Mouse (Mus musculus) hindbrain, postnatal 0 days (tissue): ENCODE results near the gene Sept9. TPM values are rescaled to one million over a fixed set of nuclear protein-coding genes. Genes with fewer than 3 reads are reported as not detected.

Experiments
- ATAC-seq: fragments of 200-750 bp; cut with Nextera tagmentation; 2 replicates; pipeline ENCODE4 v1.8.0; 2017; ENCODE audit warnings: mild to moderate bottlenecking, moderate TSS enrichment, moderate library complexity
- DNase-seq: peaks from one replicate; pipeline ENCODE4 v3.0.0-alpha.2; 2015; ENCODE audit warnings: low spot score
- H3K27ac ChIP-seq: fragments of 300-500 bp; sonication (generic); 2 replicates; pipeline ENCODE4 v1.5.1; 2014; ENCODE audit warnings: mild to moderate bottlenecking
- H3K27me3 ChIP-seq: fragments of 300-500 bp; sonication (generic); 2 replicates; pipeline ENCODE4 v1.6.1; 2014; ENCODE audit warnings: low read length, mixed read lengths; ENCODE audit not compliant: insufficient read depth
- H3K36me3 ChIP-seq: fragments of 300-500 bp; sonication (generic); 2 replicates; pipeline ENCODE4 v1.6.1; 2014; ENCODE audit warnings: low read length, mixed read lengths; ENCODE audit not compliant: insufficient read depth
- H3K4me1 ChIP-seq: fragments of 300-500 bp; sonication (generic); 2 replicates; pipeline ENCODE4 v1.6.1; 2014; ENCODE audit warnings: antibody characterized with exemption, low read length, mixed read lengths; ENCODE audit not compliant: insufficient read depth
- H3K4me2 ChIP-seq: fragments of 300-500 bp; sonication (generic); 2 replicates; pipeline ENCODE4 v1.6.1; 2014; ENCODE audit warnings: low read depth, mild to moderate bottlenecking, low read length, moderate library complexity, mixed read lengths
- H3K4me3 ChIP-seq: fragments of 300-500 bp; sonication (generic); 2 replicates; pipeline ENCODE4 v1.5.1; 2014; ENCODE audit warnings: low read length
- H3K9ac ChIP-seq: fragments of 300-500 bp; sonication (generic); replicated peaks from 2 replicates; pipeline ENCODE4 v1.6.1; 2014; ENCODE audit warnings: mild to moderate bottlenecking, low read length, moderate library complexity, mixed read lengths
- H3K9me3 ChIP-seq: fragments of 300-500 bp; sonication (generic); 2 replicates; pipeline ENCODE4 v1.6.1; 2016; ENCODE audit warnings: low read length, mixed read lengths
- CTCF ChIP-seq: IDR thresholded peaks from 2 replicates; pipeline ENCODE4 v1.5.1; 2016; ENCODE audit warnings: antibody characterized with exemption, control low read depth, low read depth
- WGBS: fragments of 180-500 bp; shearing (Covaris S2); extraction: QIAGEN DNeasy Blood & Tissue Kit; methylation state at CpG from one replicate; pipeline ENCODE4 v1.1.7; 2014; 5-methylcytosine and 5-hydroxymethylcytosine counted together
- polyA plus RNA-seq: library from polyadenylated mRNA; unstranded; fragments of >200 nt; fragmentation: Nextera tagmentation; extraction: Ambion mirVana; gene quantifications from 2 replicates; pipeline ENCODE4 v1.2.1, GENCODE M21; 2015
- total RNA-seq: library from RNA; depleted of rRNA; stranded (reverse); fragments of >200 nt; gene quantifications from 2 replicates; pipeline ENCODE4 v1.2.3, GENCODE M21; 2014; rRNA removed

Sept9 gene
- total RNA-seq (111 and 112 TPM in 2 replicates), polyA plus RNA-seq (88.8 and 89.8 TPM in 2 replicates)

- DNase-seq, result no peak
Measured at GRCm38 (mm10) chr11:117199282-117200175, at the start of gene Sept9. Sept9 (plus strand) TSS chr11:117199661.

GRCm38 (mm10) chr11:117150467-117150966 lies 48.9 kb upstream of the Sept9 start:
- Histone ChIP-seq H3K27ac (no peak overlapping the region), H3K27me3 (no peaks in the 10 kb centered on the region), H3K4me3 (no peak overlapping the region), H3K4me1 (no peaks in the 10 kb centered on the region), H3K9ac (no peak overlapping the region), H3K9me3 (no peaks in the 10 kb centered on the region), H3K36me3 (peaks cover 63% of the 10 kb centered on the region), H3K4me2 (no peak overlapping the region)
- DNase-seq (no peak), ATAC-seq (no peak)
- no peak for TF ChIP-seq CTCF
- 77% methylated on average over 9 of the region's 9 CpGs for WGBS

More at GRCm38 (mm10) chr11:117199282-117200175, at the start of gene Sept9:
- peak within 1 kb of the TSS; percentile 35; the same call in 1 of the 2 replicates for H3K9ac ChIP-seq
- peak within 1 kb of the TSS; percentile 59 for H3K4me2 ChIP-seq
- H3K4me3 ChIP-seq, result peak within 1 kb of the TSS; percentile 34
- H3K27me3 ChIP-seq, result peaks cover 15% of the 10 kb centered on the region
- H3K27ac ChIP-seq, result no peak within 1 kb of the TSS
- H3K36me3 ChIP-seq, result no peaks in the 10 kb centered on the region
- 2% methylated on average over 66 of the region's 70 CpGs for WGBS
- peaks cover 8% of the 10 kb centered on the region; the same call in 1 of the 2 replicates for H3K4me1 ChIP-seq
- no peak for ATAC-seq
- no peak for TF ChIP-seq CTCF
- no peaks in the 10 kb centered on the region for H3K9me3 ChIP-seq

- no peak for DNase-seq
- Histone ChIP-seq H3K4me1 (no peaks in the 10 kb centered on the region), H3K9me3 (no peaks in the 10 kb centered on the region), H3K27me3 (no peaks in the 10 kb centered on the region), H3K4me2 (no peak overlapping the region), H3K27ac (no peak overlapping the region), H3K9ac (no peak overlapping the region), H3K4me3 (no peak overlapping the region), H3K36me3 (peaks cover 63% of the 10 kb centered on the region)
- no peak for ATAC-seq
- WGBS, result 91% methylated on average over 7 of the region's 7 CpGs
- no peak for TF ChIP-seq CTCF
Measured at GRCm38 (mm10) chr11:117151461-117151860, 48.0 kb upstream of the Sept9 start.

GRCm38 (mm10) chr11:117152541-117152940 lies 46.9 kb upstream of the Sept9 start:
- Histone ChIP-seq H3K36me3 (peaks cover 55% of the 10 kb centered on the region), H3K9me3 (no peaks in the 10 kb centered on the region), H3K4me2 (no peak overlapping the region), H3K4me1 (no peaks in the 10 kb centered on the region), H3K27ac (no peak overlapping the region), H3K27me3 (no peaks in the 10 kb centered on the region), H3K4me3 (no peak overlapping the region), H3K9ac (no peak overlapping the region)
- DNase-seq, result no peak
- TF ChIP-seq CTCF, result no peak
- 85% methylated on average over 6 of the region's 6 CpGs for WGBS
- ATAC-seq, result no peak

GRCm38 (mm10) chr11:117153553-117153952 lies 45.9 kb upstream of the Sept9 start:
- H3K36me3 ChIP-seq, result peaks cover 46% of the 10 kb centered on the region
- no peak overlapping the region for H3K4me3 ChIP-seq
- TF ChIP-seq CTCF, result no peak
- H3K4me2 ChIP-seq, result no peak overlapping the region
- ATAC-seq (no peak), DNase-seq (no peak)
- H3K27ac ChIP-seq, result no peak overlapping the region
- no peaks in the 10 kb centered on the region for H3K9me3 ChIP-seq
- H3K4me1 ChIP-seq, result 0 out of 2 replicates have a peak, but pooled peaks cover 4% of the 10 kb centered on the region
- no peaks in the 10 kb centered on the region for H3K27me3 ChIP-seq
- WGBS, result 68% methylated on average over 9 of the region's 9 CpGs
- H3K9ac ChIP-seq, result no peak overlapping the region

- TF ChIP-seq CTCF, result no peak
Measured at GRCm38 (mm10) chr11:117154088-117154815, 45.2 kb upstream of the Sept9 start.

More at GRCm38 (mm10) chr11:117154088-117154815, 45.2 kb upstream of the Sept9 start:
- H3K9ac ChIP-seq, result no peak overlapping the region
- no peak overlapping the region for H3K4me2 ChIP-seq
- H3K27me3 ChIP-seq, result no peaks in the 10 kb centered on the region
- peaks cover 41% of the 10 kb centered on the region for H3K36me3 ChIP-seq
- DNase-seq, result no peak
- 0 out of 2 replicates have a peak, but pooled peaks cover 4% of the 10 kb centered on the region for H3K4me1 ChIP-seq
- H3K9me3 ChIP-seq, result no peaks in the 10 kb centered on the region
- WGBS, result 64% methylated on average over 7 of the region's 7 CpGs
- H3K27ac ChIP-seq, result no peak overlapping the region
- ATAC-seq, result no peak
- H3K4me3 ChIP-seq, result no peak overlapping the region
